Mouse (Mus musculus) ES-E14 (cell line): ENCODE data around the gene Rims1. TPM values are rescaled to one million over a fixed set of nuclear protein-coding genes. Genes with fewer than 3 reads are reported as not detected.

ENCODE experiments used
- DNase-seq: peaks from one replicate; pipeline ENCODE4 v3.0.0-alpha.2; 2013; ENCODE audit warnings: low read depth, low spot score
- H3K27ac ChIP-seq: 2 replicates; pipeline ENCODE4 v1.5.1; 2012; ENCODE audit warnings: low read depth, mild to moderate bottlenecking, low read length, moderate library complexity, mixed read lengths; ENCODE audit not compliant: poor library complexity, insufficient read depth, severe bottlenecking
- H3K36me3 ChIP-seq: 2 replicates; pipeline ENCODE4 v1.6.1; 2012; ENCODE audit warnings: mild to moderate bottlenecking, low read length, moderate library complexity, mixed read lengths; ENCODE audit not compliant: control insufficient read depth, poor library complexity, insufficient read depth, severe bottlenecking
- H3K4me1 ChIP-seq, 2 experiments: fragments of 150-350 bp in 1 of 2; sonication (generic) in 1 of 2; 2 replicates each; pipeline ENCODE4 v1.6.1; 2012; ENCODE audit warnings: low read length in 2 of 2, mild to moderate bottlenecking in 1 of 2, mixed read lengths in 1 of 2; ENCODE audit not compliant: control insufficient read depth in 2 of 2, insufficient read depth in 2 of 2, poor library complexity in 1 of 2
- H3K4me3 ChIP-seq, 2 experiments: fragments of 150-350 bp in 1 of 2; sonication (generic) in 1 of 2; 2 replicates each; pipeline ENCODE4 v1.5.1; 2012; ENCODE audit warnings: low read length in 2 of 2, low read depth in 1 of 2, mild to moderate bottlenecking in 1 of 2, mixed read lengths in 1 of 2; ENCODE audit not compliant: insufficient read depth in 1 of 2, poor library complexity in 1 of 2, severe bottlenecking in 1 of 2
- H3K9ac ChIP-seq: 2 replicates; pipeline ENCODE4 v1.6.1; 2012; ENCODE audit warnings: low read depth, mild to moderate bottlenecking, low read length, mixed read lengths; ENCODE audit not compliant: poor library complexity, insufficient read depth, severe bottlenecking
- H3K9me3 ChIP-seq: fragments of 150-350 bp; sonication (generic); 2 replicates; pipeline ENCODE4 v1.6.1; 2012; ENCODE audit warnings: low read depth, mild to moderate bottlenecking, low read length; ENCODE audit not compliant: control insufficient read depth, insufficient read depth
- CHD2 ChIP-seq: IDR thresholded peaks from 2 replicates; pipeline ENCODE4 v1.6.1; 2014; ENCODE audit warnings: mild to moderate bottlenecking, low read depth, low read length, inconsistent platforms
- HCFC1 ChIP-seq: IDR thresholded peaks from 2 replicates; pipeline ENCODE4 v1.6.1; 2012; ENCODE audit warnings: low read length, inconsistent platforms, borderline replicate concordance; ENCODE audit not compliant: insufficient read depth
- MAFK ChIP-seq: IDR thresholded peaks from 2 replicates; pipeline ENCODE4 v1.6.1; 2014; ENCODE audit warnings: mild to moderate bottlenecking, low read depth, low read length, inconsistent platforms; ENCODE audit not compliant: insufficient read depth
- ZC3H11A ChIP-seq: IDR thresholded peaks from 2 replicates; pipeline ENCODE4 v1.6.1; 2012; ENCODE audit warnings: low read depth, mild to moderate bottlenecking, inconsistent platforms, low read length, borderline replicate concordance
- ZNF384 ChIP-seq: IDR thresholded peaks from 2 replicates; pipeline ENCODE4 v1.6.1; 2012; ENCODE audit warnings: low read depth, low read length, inconsistent platforms
- in situ Hi-C, 2 experiments: fragments of 600-800 bp; cut with MboI; formaldehyde crosslinking; loops; one replicate each; pipeline ENCODE4 v1.15.1; 2025; ENCODE audit warnings: low sequenced_read_pairs in 2 of 2, inconsistent platforms in 1 of 2; ENCODE audit not compliant: unreplicated experiment in 2 of 2
- total RNA-seq: library from RNA; depleted of rRNA; stranded (reverse); fragments of 300-350 nt; gene quantifications from 2 replicates; pipeline ENCODE4 v1.2.3, GENCODE M21; 2012

Rims1 gene
- total RNA-seq, 1 experiment: 1.4 TPM

DNA sequence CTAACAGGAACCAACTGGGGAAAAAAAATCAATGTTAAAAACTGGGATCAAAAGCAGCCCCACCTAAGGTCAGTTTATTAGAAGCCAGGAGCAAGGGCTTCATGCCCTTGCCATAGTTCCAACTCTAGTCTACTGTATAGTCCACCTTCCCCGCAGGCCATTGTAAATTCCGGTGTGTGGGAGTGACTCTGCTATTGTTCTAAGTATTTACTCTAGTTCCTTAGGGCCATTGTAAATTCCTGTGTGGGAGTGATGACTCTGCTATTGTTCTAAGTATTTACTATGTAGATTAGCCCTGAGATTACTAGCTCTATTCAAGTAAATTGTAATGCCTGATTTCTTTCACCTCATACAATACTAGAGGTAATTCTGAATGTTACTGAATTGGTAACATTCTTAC is 339.2 kb downstream of the Rims1 start:
- in situ Hi-C loops: no loop called here
- Histone ChIP-seq H3K4me3 (no peak overlapping the region), H3K27ac (peak overlapping the region; percentile 22; the same call in 1 of the 2 replicates), H3K36me3 (no peaks in the 10 kb centered on the region), H3K9ac (no peak overlapping the region), H3K4me1 (peaks cover 3 to 7% of the 10 kb centered on the region in 2 experiments; a peak in 2 of 4 replicates), H3K9me3 (no peaks in the 10 kb centered on the region)
- DNase-seq: peak; percentile 90
- peak; percentile 75 for TF ChIP-seq CHD2
- TF ChIP-seq ZC3H11A: no peak

DNA sequence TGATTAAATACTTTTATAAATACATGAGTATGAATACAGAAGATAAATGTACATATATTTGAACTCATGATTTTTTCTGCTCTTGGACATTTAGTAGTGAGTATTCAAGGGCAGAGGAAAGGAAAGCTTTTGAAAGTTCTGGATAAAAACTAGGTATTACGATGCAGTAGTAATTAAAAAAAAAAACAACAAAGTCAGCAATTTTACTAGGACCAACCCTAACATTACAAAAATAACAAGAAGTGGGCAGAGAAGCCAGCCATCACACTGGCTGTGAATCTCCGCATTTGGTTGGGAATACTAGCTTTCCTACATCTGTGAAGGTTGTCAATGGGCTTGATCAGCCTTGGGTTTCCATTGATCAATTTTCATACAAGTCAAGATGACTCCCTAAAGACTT is 381.8 kb downstream of the Rims1 start:
- Histone ChIP-seq H3K9ac (no peak overlapping the region), H3K27ac (no peak overlapping the region), H3K36me3 (no peaks in the 10 kb centered on the region), H3K4me1 (no peaks in the 10 kb centered on the region), H3K4me3 (no peak overlapping the region), H3K9me3 (no peaks in the 10 kb centered on the region)
- DNase-seq: no peak
- peak; percentile 59; the same call in 1 of the 2 replicates for TF ChIP-seq MAFK
- TF ChIP-seq ZNF384: no peak
- in situ Hi-C loops: no loop called here

DNA sequence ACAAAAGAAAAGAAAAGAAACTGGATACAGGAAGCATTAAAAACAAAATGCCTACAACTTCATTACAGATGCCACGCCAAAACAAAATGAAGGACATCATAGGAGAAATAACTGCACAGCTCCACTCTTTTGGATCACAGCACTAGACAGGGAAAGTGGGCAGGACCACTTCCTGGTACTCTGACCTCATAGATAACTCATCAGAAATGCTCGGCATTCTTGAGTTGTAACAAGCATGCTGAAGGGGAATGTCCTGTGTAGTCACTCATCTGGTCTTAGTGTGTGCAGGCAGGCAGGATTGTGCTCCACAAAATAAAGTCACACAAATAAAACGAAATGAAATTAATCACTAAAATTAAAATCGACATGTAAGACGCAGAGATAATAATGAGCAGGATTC is 383.7 kb downstream of the Rims1 start:
- Histone ChIP-seq H3K4me1 (no peaks in the 10 kb centered on the region), H3K9ac (no peak overlapping the region), H3K9me3 (no peaks in the 10 kb centered on the region), H3K27ac (no peak overlapping the region), H3K4me3 (no peak overlapping the region), H3K36me3 (no peaks in the 10 kb centered on the region)
- DNase-seq: no peak
- TF ChIP-seq HCFC1: no peak
- no peak for TF ChIP-seq ZC3H11A
- no peak for TF ChIP-seq CHD2
- TF ChIP-seq MAFK: no peak
- no peak for TF ChIP-seq ZNF384
- in situ Hi-C loops: no loop called here

DNA sequence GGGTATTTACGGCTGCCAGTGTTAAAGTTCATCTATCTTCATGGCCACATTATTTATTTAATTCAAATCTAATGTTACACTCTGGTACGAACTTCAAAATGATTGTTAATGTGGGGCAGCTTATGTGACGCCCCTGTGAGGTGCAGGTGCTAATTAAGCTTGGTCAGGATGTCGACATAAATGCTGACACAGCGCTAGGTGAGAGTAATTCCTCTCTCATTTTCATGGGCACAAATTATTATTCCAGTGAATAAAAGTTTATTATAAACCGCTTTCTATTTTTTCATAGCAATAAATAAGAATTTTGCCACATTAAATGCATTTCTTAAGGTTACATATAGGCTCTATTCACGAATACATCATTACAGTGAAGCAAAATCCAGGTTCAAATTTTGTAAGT is 395.6 kb downstream of the Rims1 start:
- no peak for TF ChIP-seq ZNF384
- TF ChIP-seq MAFK: peak; percentile 66
- H3K4me1 ChIP-seq: no peaks in the 10 kb centered on the region
- in situ Hi-C loops: no loop called here
- no peak overlapping the region for H3K9ac ChIP-seq
- H3K4me3 ChIP-seq: no peak overlapping the region
- H3K9me3 ChIP-seq: no peaks in the 10 kb centered on the region
- no peaks in the 10 kb centered on the region for H3K36me3 ChIP-seq
- no peak overlapping the region for H3K27ac ChIP-seq
- no peak for DNase-seq

DNA sequence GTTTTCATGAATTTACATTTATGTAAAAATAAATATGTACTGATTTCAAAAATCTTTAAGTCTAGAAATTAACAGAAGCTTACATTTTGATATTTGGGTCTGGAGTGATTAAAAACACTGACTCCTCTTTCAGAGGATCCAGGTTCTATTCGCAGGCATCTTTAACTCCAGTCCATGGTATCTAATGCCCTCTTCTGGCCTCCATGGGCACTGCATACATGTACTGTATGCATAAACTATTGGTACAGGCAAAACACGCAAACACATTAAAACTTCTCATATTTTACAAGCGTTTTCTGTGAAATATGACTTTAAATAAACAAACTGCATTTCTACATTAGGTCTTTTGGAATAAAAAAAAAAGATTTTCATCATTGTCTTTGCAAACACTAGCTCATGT is 419.4 kb downstream of the Rims1 start:
- Histone ChIP-seq H3K36me3 (no peaks in the 10 kb centered on the region), H3K4me3 (no peak overlapping the region), H3K27ac (no peak overlapping the region), H3K9me3 (no peaks in the 10 kb centered on the region), H3K4me1 (peaks cover 2 to 5% of the 10 kb centered on the region in 2 experiments), H3K9ac (no peak overlapping the region)
- in situ Hi-C loops: no loop called here
- DNase-seq: no peak
- TF ChIP-seq HCFC1: no peak
- no peak for TF ChIP-seq CHD2
- no peak for TF ChIP-seq MAFK
- TF ChIP-seq ZC3H11A: 0 out of 2 replicates have a peak, but pooled peaks have one; percentile 16
- TF ChIP-seq ZNF384: no peak
